Mouse (Mus musculus) ES-Bruce4 (cell line): Measurements from ENCODE around the gene Slco1a6.

ENCODE experiments used
- CTCF ChIP-seq: IDR thresholded peaks from one replicate; pipeline ENCODE4 v1.8.1; 2011; ENCODE audit warnings: low read depth, low read length
- POLR2A ChIP-seq: IDR thresholded peaks from one replicate; pipeline ENCODE4 v1.8.1; 2011; ENCODE audit warnings: low read length; ENCODE audit not compliant: insufficient read depth

- TF ChIP-seq CTCF: no peak
- TF ChIP-seq POLR2A: no peak
Measured at GRCm38 (mm10) chr6:142035771-142036170, 172.6 kb downstream of the Slco1a6 start.
